Mouse (Mus musculus): ENCODE measurements around the gene Clpp. TPM values are rescaled to one million over a fixed set of nuclear protein-coding genes. Genes with fewer than 3 reads are reported as not detected.

Clpp gene
- polyA plus RNA-seq (2015; fragmentation: Nextera tagmentation; extraction: Ambion mirVana), result 117 and 163 TPM in 2 replicates

GRCm38 (mm10) chr17:56990115-56990746 lies at the start of gene Clpp:
Gene Clpp (plus strand): TSS chr17:56990305.

GRCm38 (mm10) chr17:56982013-56982412 lies 8.1 kb upstream of the Clpp start, which contains the start of gene Acer1:
Gene Acer1 (minus strand): TSS chr17:56982126.

GRCm38 (mm10) chr17:56997029-56997667 lies 7.0 kb downstream of the Clpp start, which contains the start of gene Alkbh7:
Gene Alkbh7 (plus strand): TSS chr17:56997339.

GRCm38 (mm10) chr17:56999968-57000609 lies 10.0 kb downstream of the Clpp start, which contains the start of gene Pspn:
Gene Pspn (minus strand): TSS chr17:57000018.

GRCm38 (mm10) chr17:57011236-57012141 lies 21.4 kb downstream of the Clpp start, which contains the start of the genes Gtf2f1 and Gm17949:
Gene Gtf2f1 (minus strand): TSS chr17:57011288.
Gene Gm17949 (plus strand): TSS chr17:57011469.

GRCm38 (mm10) chr17:57030931-57031660 lies 41.0 kb downstream of the Clpp start, which contains the start of gene Khsrp:
Gene Khsrp (minus strand): TSS chr17:57031522.

GRCm38 (mm10) chr17:57041554-57041953 lies 51.4 kb downstream of the Clpp start, which contains the start of gene Slc25a41:
Gene Slc25a41 (minus strand): TSS chr17:57041654.

Other genes starting within 250 kb of the Clpp start
- 14.4 and 16.2 TPM in 2 replicates for gene Nrtn, start 232.8 kb upstream of the Clpp start, polyA plus RNA-seq (2015; fragmentation: Nextera tagmentation; extraction: Ambion mirVana)
- gene Dus3l, start 225.5 kb upstream of the Clpp start, polyA plus RNA-seq (2015; fragmentation: Nextera tagmentation; extraction: Ambion mirVana), result 26.3 and 33.9 TPM in 2 replicates
- gene Prr22, start 220.1 kb upstream of the Clpp start, polyA plus RNA-seq (2015; fragmentation: Nextera tagmentation; extraction: Ambion mirVana), result 0.17 and 0.46 TPM in 2 replicates
- gene Rfx2, start 159.3 kb upstream of the Clpp start, polyA plus RNA-seq (2015; fragmentation: Nextera tagmentation; extraction: Ambion mirVana), result 2.0 and 3.3 TPM in 2 replicates
- not detected in 2 replicates for gene Acsbg2, start 115.9 kb upstream of the Clpp start, polyA plus RNA-seq (2015; fragmentation: Nextera tagmentation; extraction: Ambion mirVana)
- gene 1700061G19Rik, start 114.8 kb upstream of the Clpp start, polyA plus RNA-seq (2015; fragmentation: Nextera tagmentation; extraction: Ambion mirVana), result 0.19 and 0.26 TPM in 2 replicates
- 13.6 and 14.1 TPM in 2 replicates for gene Mllt1, start 54.9 kb upstream of the Clpp start, polyA plus RNA-seq (2015; fragmentation: Nextera tagmentation; extraction: Ambion mirVana)
- gene Acer1, start 8.2 kb upstream of the Clpp start, polyA plus RNA-seq (2015; fragmentation: Nextera tagmentation; extraction: Ambion mirVana), result not detected in 2 replicates
- gene Alkbh7, start 7.0 kb downstream of the Clpp start, polyA plus RNA-seq (2015; fragmentation: Nextera tagmentation; extraction: Ambion mirVana), result 112 TPM in 2 replicates
- 4.4 and 7.9 TPM in 2 replicates for gene Pspn, start 9.7 kb downstream of the Clpp start, polyA plus RNA-seq (2015; fragmentation: Nextera tagmentation; extraction: Ambion mirVana)
- 29.7 and 47.9 TPM in 2 replicates for gene Gtf2f1, start 21.0 kb downstream of the Clpp start, polyA plus RNA-seq (2015; fragmentation: Nextera tagmentation; extraction: Ambion mirVana)
- 0.35 and 0.37 TPM in 2 replicates for gene Gm17949, start 21.2 kb downstream of the Clpp start, polyA plus RNA-seq (2015; fragmentation: Nextera tagmentation; extraction: Ambion mirVana)
- gene Khsrp, start 41.2 kb downstream of the Clpp start, polyA plus RNA-seq (2015; fragmentation: Nextera tagmentation; extraction: Ambion mirVana), result 20.2 and 25.9 TPM in 2 replicates
- gene Slc25a41, start 51.3 kb downstream of the Clpp start, polyA plus RNA-seq (2015; fragmentation: Nextera tagmentation; extraction: Ambion mirVana), result not detected in 2 replicates
- gene Crb3, start 68.8 kb downstream of the Clpp start, polyA plus RNA-seq (2015; fragmentation: Nextera tagmentation; extraction: Ambion mirVana), result 2.0 and 3.5 TPM in 2 replicates
- gene Slc25a23, start 69.6 kb downstream of the Clpp start, polyA plus RNA-seq (2015; fragmentation: Nextera tagmentation; extraction: Ambion mirVana), result 12.5 and 14.0 TPM in 2 replicates
- gene Dennd1c, start 88.2 kb downstream of the Clpp start, polyA plus RNA-seq (2015; fragmentation: Nextera tagmentation; extraction: Ambion mirVana), result 0.93 and 2.0 TPM in 2 replicates
- 28.5 and 110 TPM in 2 replicates for gene Tubb4a, start 97.5 kb downstream of the Clpp start, polyA plus RNA-seq (2015; fragmentation: Nextera tagmentation; extraction: Ambion mirVana)
- 1.5 and 1.6 TPM in 2 replicates for gene Tnfsf9, start 115.0 kb downstream of the Clpp start, polyA plus RNA-seq (2015; fragmentation: Nextera tagmentation; extraction: Ambion mirVana)
- not detected in 2 replicates for gene Cd70, start 159.5 kb downstream of the Clpp start, polyA plus RNA-seq (2015; fragmentation: Nextera tagmentation; extraction: Ambion mirVana)
- 0.14 and 0.28 TPM in 2 replicates for gene Tnfsf14, start 203.9 kb downstream of the Clpp start, polyA plus RNA-seq (2015; fragmentation: Nextera tagmentation; extraction: Ambion mirVana)
- 63.5 and 85.8 TPM in 2 replicates for gene C3, start 237.8 kb downstream of the Clpp start, polyA plus RNA-seq (2015; fragmentation: Nextera tagmentation; extraction: Ambion mirVana)

Measured in adrenal gland, postnatal 0 days (tissue).